Mouse (Mus musculus) left cerebral cortex, postnatal 14 days (tissue): ENCODE data around the gene Kctd7. TPM values are rescaled to one million over a fixed set of nuclear protein-coding genes. Genes with fewer than 3 reads are reported as not detected.

ENCODE experiments used
- DNase-seq, 2 experiments: peaks; one replicate each; pipeline ENCODE4 v3.0.0; 2021 to 2022; ENCODE audit warnings: low spot score in 2 of 2, mixed read lengths in 1 of 2
- intact Hi-C: fragments of 180-260 bp; cut with DNase I; formaldehyde crosslinking; loops from one replicate; pipeline ENCODE4 v1.15.1; 2025
- long read RNA-seq, 2 experiments: library from polyadenylated mRNA; stranded (forward); transcript quantifications; one replicate each; pipeline ENCODE4 v2.0.0; 2021
- total RNA-seq, 2 experiments: library from RNA; stranded (reverse); gene quantifications; 2 replicates each; pipeline ENCODE4 v1.2.3; 2021

The Kctd7 gene
- total RNA-seq, result 10 to 100 TPM; 12.1 to 14.5 TPM
- long read RNA-seq, experiment 1, full-length matches to known transcripts, result 20 of 25 reads
- long read RNA-seq, experiment 1, partial matches to known transcripts, result 0 of 25 reads
- long read RNA-seq, experiment 1, other reads (novel, unspliced or antisense), result 5 of 25 reads
- long read RNA-seq, experiment 2, full-length matches to known transcripts, result 13 of 18 reads
- long read RNA-seq, experiment 2, partial matches to known transcripts, result 1 of 18 reads
- long read RNA-seq, experiment 2, other reads (novel, unspliced or antisense), result 4 of 18 reads

GRCm38 (mm10) chr5:130144334-130145312 is at the start of gene Kctd7:
Kctd7 (plus strand) TSS chr5:130144861.
- intact Hi-C loops, result loop anchor here (5.0 kb wide), 1 partner anchor 67 kb away; no protein-coding TSS in a partner anchor
- peak; percentile 98 to 99 for DNase-seq

GRCm38 (mm10) chr5:130096754-130097153 is 47.9 kb upstream of the Kctd7 start:
- intact Hi-C loops, result no loop called here
- no peak for DNase-seq

GRCm38 (mm10) chr5:130097837-130098236 is 46.8 kb upstream of the Kctd7 start:
- intact Hi-C loops, result no loop called here
- no peak for DNase-seq

DNA sequence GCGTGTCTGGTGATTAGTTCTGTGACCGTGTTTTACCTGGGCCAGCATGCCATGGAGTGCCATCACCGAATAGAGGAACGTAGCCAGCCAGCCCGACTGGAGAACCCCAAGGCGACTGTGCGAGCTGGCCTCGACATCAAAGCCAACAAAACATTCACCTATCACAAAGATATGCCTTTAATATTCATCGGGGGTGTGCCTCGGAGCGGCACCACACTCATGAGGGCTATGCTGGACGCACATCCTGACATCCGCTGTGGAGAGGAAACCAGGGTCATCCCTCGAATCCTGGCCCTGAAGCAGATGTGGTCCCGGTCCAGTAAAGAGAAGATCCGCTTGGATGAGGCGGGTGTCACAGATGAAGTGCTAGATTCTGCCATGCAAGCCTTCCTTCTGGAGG is 42.9 kb upstream of the Kctd7 start:
- intact Hi-C loops, result no loop called here
- DNase-seq, result no peak

- intact Hi-C loops, result no loop called here
- DNase-seq, result no peak
Measured at GRCm38 (mm10) chr5:130109348-130109747, 35.3 kb upstream of the Kctd7 start.

GRCm38 (mm10) chr5:130110632-130111464 is 33.8 kb upstream of the Kctd7 start:
- intact Hi-C loops, result no loop called here
- DNase-seq, result no peak

- intact Hi-C loops, result no loop called here
- no peak for DNase-seq
Measured at GRCm38 (mm10) chr5:130112653-130113052, 32.0 kb upstream of the Kctd7 start.

- intact Hi-C loops, result no loop called here
- DNase-seq, result no peak
Measured at GRCm38 (mm10) chr5:130116116-130116515, 28.5 kb upstream of the Kctd7 start.

- intact Hi-C loops, result no loop called here
- peak in 1 of 2 experiments; percentile 13 for DNase-seq
Measured at GRCm38 (mm10) chr5:130116857-130117256, 27.8 kb upstream of the Kctd7 start.

- DNase-seq, result no peak
- intact Hi-C loops, result no loop called here
Measured at GRCm38 (mm10) chr5:130117932-130118331, 26.7 kb upstream of the Kctd7 start.

GRCm38 (mm10) chr5:130119236-130119635 is 25.4 kb upstream of the Kctd7 start:
- intact Hi-C loops, result no loop called here
- DNase-seq, result no peak

- intact Hi-C loops, result no loop called here
Measured at GRCm38 (mm10) chr5:130120070-130120736, 24.5 kb upstream of the Kctd7 start.

DNA sequence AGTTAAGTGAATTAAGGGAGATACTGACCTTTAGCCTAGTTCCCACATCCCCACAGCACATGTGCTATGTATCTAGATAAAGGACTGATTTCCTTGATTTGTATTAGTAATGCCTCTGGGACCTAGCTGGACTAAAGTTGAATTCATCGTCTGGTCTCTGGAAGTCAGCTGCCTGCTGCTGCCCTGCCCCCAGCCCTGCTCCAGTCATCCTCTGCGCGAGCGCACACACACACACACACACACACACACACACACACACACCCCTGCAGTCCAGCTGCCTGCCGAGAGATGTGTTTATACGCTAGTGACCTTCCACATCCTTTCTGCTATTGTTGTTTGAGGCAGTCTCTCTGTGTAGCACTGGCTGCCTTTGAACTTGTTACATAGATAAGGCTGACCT is 23.8 kb upstream of the Kctd7 start:
- intact Hi-C loops, result no loop called here
- no peak for DNase-seq

More at GRCm38 (mm10) chr5:130120070-130120736, 24.5 kb upstream of the Kctd7 start:
- DNase-seq, result no peak

GRCm38 (mm10) chr5:130122355-130122754 is 22.3 kb upstream of the Kctd7 start:
- intact Hi-C loops, result no loop called here

GRCm38 (mm10) chr5:130124271-130124670 is 20.4 kb upstream of the Kctd7 start:
- intact Hi-C loops, result no loop called here
- DNase-seq, result no peak

More at GRCm38 (mm10) chr5:130122355-130122754, 22.3 kb upstream of the Kctd7 start:
- no peak for DNase-seq

DNA sequence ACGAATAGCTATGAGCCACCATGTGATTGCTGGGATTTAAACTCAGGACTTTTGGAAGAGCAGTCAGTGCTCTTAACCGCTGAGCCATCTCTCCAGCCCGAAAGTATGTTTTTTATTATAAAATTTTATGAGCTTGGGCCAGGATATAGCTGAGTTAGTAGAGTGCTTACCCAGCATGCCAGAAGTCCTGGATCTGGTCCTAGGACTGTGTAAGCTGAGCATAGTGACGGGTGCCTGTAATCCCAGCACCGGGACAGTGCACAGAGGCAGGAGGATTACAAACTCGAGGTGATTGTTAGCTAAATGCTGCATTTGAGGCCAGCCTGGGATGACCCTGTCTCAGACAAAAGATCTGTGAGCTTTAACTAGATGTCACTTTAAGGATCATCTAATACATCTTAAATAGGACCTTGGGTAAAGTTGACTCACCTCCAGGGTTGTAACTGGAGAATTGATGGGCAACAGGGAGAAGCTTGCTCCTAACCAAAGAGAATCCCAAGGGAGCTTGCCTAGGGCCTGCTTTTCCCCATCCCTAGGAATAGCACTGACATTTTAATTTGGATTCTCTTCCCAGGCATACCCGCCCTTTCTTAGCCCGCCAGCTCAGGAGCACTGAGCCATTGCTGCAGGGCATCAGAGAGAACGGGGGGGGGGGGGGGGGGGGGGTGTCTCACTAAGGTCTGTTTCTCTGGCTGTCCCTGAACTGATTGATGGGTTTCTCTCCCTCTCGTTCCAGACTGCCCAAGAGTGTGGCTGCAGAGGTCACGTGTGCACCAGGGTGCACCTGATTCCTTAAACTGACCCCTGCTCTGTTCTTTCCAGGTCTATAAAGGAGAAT is 15.8 kb upstream of the Kctd7 start:
- intact Hi-C loops, result no loop called here
- DNase-seq, result no peak

DNA sequence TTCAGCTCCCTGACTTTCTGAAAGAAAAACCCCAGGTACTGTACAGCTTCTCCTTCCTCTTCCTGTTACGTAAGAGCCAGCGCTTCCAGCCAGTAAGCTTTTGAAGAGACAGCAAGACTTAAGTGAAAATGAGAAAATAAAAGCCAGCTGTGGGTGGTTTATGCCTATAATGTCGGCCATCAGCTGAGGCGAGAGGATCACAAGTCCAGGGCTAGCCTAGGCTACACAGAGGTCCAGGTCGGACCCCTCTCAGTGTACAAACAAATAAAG is 15.2 kb upstream of the Kctd7 start:
- intact Hi-C loops, result no loop called here
- no peak for DNase-seq

- DNase-seq, result no peak
- intact Hi-C loops, result loop anchor here (5.0 kb wide), 2 partner anchors 94 to 114 kb away; no protein-coding TSS in a partner anchor
Measured at GRCm38 (mm10) chr5:130136597-130136996, 8.1 kb upstream of the Kctd7 start.
